Mouse (Mus musculus) C2C12 (cell line): Measurements from ENCODE around the gene Pdlim3.

Experiments
- CEBPB ChIP-seq: IDR thresholded peaks from one replicate; pipeline ENCODE4 v1.6.1; 2011; ENCODE audit warnings: low read depth, mild to moderate bottlenecking, control low read depth, moderate library complexity
- CTCF ChIP-seq: IDR thresholded peaks from one replicate; pipeline ENCODE4 v1.5.1; 2011; ENCODE audit not compliant: control insufficient read depth, insufficient read depth, insufficient read length
- USF1 ChIP-seq: IDR thresholded peaks from one replicate; pipeline ENCODE4 v1.6.1; 2011; ENCODE audit warnings: low read depth, mild to moderate bottlenecking, control low read depth, moderate library complexity

GRCm38 (mm10) chr8:45880457-45880856 is 4.8 kb upstream of the Pdlim3 start:
- TF ChIP-seq CTCF, result no peak
- TF ChIP-seq USF1, result no peak
- TF ChIP-seq CEBPB, result no peak
